Mouse (Mus musculus) kidney, postnatal 36 days (tissue): ENCODE results near the gene Mfsd4a.

Source experiments
- DNase-seq, 2 experiments: peaks; one replicate each; pipeline ENCODE4 v3.0.0; 2021 to 2022; ENCODE audit warnings: mixed read lengths in 2 of 2

Gene Mfsd4a

DNA sequence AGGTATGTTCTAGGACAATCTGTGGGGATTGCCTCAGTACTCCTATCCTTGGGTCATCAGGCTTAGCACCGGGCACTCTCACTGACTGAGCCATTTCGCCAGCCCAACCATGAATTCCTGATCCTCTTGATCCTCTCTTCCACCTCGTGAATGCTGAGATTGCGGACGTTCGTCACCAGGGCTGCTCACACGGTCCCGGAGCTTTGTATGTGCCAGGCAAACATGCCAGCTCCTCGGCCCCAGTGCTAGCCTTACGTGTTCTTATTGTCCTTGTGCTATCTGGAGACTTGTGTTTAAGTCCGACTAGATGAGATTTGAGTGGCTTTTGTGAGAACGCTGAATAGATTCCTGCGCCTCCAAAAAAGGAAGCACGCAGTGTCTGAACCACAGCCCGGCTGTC, 80.4 kb downstream of the Mfsd4a start:
- DNase-seq = no peak

DNA sequence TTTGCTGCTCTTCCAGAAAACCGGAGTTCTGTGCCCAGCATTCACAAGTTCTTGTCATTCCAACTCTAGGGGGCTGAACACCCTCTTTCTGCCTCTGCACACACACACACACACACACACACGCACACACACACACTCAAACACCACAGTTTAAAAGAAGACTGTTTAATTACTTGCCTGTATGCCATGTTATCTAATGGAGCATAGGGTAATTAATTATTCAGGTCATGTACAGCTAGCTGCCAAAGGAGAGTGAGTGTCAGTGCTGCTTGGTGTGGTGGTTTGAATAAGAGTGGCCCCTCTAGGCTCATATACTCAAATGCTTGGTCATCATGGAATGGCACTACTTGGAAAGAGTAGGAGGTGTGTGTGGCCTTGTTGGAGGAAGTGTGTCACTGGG, 84.1 kb downstream of the Mfsd4a start:
- no peak for DNase-seq

DNA sequence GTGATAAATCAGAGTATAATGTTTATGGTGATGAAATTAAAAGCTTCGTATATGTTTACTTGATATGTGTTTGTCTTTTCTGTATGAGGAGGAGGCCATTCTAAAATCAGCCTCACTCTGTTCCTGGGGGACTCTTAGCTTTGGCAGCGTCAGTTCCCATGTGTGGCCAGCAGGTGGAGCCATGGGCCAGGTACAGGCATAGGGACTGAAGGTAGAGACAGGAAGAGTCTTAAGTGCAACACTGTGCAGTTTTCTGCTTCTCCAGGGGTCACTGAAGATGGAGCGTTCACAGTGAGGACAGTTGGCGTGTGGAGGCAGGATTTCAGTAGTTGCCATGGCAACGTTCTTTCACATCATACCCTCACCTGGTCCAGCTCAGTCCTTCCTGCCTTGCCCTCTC, 85.0 kb downstream of the Mfsd4a start:
- DNase-seq = peak; percentile 78 to 90

DNA sequence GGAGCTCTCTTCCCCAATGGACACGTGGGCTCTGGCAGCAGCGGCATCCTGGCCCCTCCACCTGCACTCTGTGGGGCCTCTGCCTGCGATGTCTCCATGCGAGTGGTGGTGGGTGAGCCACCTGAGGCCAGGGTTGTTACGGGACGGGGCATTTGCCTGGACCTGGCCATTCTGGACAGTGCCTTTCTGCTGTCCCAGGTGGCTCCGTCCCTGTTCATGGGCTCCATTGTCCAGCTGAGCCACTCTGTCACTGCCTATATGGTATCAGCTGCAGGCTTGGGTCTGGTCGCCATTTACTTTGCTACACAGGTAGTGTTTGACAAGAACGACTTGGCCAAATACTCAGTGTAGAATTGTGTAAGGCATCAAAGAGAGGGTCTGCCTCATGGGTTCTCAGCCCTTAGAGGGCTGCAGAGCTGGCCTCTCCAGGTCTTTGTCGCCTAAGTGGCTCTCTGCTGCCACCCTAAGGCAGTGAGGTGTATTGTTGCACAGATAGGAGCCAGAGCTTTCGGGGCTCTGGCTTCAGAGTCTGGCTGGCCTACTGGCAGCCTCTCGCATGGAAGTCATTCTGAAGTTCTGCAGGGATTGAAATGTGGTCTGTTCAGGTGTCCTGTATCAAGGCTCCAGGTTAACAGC, 86.4 kb downstream of the Mfsd4a start:
- peak; percentile 66 to 90 for DNase-seq

DNA sequence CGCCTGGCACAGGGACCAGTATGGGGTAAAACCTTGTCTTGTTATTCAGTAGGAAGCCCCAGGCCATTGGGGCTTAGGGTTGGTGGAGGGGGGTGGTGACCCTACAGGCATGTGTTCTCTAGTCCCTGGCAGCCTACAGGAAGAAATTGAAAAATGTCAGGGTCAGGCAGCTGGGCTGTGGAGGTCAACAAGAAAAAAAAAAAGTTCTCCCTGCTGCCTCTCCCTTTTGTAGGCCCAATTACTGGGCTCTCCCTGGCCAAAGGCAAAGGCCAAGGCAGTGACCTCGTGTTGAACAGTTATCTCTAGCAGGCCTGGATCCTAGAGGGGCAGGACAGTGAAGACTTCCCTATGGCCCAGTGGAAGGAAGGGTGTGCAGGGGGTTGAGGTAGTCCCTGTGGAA, 87.4 kb downstream of the Mfsd4a start:
- no peak for DNase-seq

DNA sequence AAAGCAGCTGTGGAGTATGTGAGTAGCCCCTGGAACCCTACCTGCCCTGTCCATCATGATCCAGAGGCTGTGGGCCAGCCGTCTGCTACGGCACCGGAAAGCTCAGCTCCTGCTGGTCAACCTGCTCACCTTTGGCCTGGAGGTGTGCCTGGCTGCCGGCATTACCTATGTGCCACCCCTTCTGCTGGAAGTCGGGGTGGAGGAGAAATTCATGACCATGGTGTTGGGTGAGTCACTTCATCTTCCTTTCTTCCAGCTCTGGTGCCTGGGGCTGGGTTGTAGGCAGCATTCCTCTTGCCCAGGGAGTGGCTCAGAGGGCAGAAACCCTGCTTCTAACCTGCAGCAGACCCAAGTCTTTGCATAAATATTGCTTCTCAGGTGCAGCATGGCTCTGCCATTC, 91.0 kb downstream of the Mfsd4a start:
- DNase-seq = no peak

DNA sequence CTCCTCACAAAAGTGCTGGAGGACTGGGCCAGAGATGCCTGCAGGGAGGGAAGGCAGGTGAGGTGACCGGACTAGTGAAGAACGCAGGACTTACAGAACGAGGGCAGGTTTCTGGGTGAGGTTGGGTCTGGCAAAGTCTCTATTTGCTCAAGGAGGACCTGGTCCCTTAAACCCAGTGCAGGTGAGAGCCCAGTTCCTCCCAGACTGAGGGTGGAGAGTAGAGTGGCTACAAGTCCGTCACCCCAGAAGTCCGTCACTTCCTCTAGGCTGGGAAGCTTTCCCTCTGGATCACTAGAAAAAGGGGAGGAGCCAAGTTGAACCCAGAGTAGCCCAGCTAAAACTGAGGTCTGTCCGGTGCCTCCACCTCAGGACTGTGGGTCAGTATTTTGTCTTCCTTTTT, 93.9 kb downstream of the Mfsd4a start:
- no peak for DNase-seq
